In the genomic region with DNA sequence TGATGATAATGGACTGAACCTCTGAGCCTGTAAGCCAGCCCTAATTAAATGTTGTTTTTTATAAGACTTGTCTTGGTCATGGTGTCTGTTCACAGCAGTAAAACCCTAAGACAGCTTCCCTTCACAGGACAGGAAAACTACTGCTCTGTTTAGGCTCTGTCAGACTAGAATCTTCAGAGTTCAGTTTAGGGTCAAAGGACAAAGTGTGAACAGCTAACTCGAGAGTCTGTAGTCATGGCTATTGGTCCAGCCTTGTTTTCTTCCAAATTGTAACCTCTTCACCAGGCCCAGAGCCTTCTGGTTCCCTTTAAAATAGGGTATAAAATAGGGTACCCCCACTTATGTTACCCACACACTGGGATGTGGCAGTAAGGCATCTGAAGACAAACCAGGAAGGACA, we compare ENCODE assay signal across 23 mouse cellular contexts. TPM values are rescaled to one million over a fixed set of nuclear protein-coding genes. Genes with fewer than 3 reads are reported as not detected.
"Had no signal": no experiment of that assay in that cellular context is flagged by ENCODE, and none has a peak within 500 bp of the region (broad histone marks: within the 10 kb centered on the region; RNA-seq: fewer than 3 reads in every experiment).

No protein-coding gene starts in this region.

- H3K9me3 ChIP-seq: heart, embryonic 10.5 days; heart, embryonic 12.5 days; hindbrain, embryonic 10.5 days; hindbrain, embryonic 12.5 days; intestine, embryonic 15.5 days; kidney, embryonic 15.5 days; limb, embryonic 10.5 days; limb, embryonic 12.5 days; liver, embryonic 12.5 days had no signal

- ATAC-seq: hindbrain, embryonic 16.5 days; inflammation-experienced regulatory T-cells, adult 6 months; intestine, embryonic 15.5 days; intestine, postnatal 0 days; liver, embryonic 12.5 days had no signal

- H3K9ac ChIP-seq: heart, embryonic 12.5 days; hindbrain, embryonic 12.5 days; hindbrain, embryonic 14.5 days; intestine, embryonic 15.5 days; kidney, embryonic 15.5 days; limb, embryonic 12.5 days; liver, embryonic 12.5 days; liver, embryonic 14.5 days had no signal

- H3K27ac ChIP-seq: gastrocnemius, adult 2 months; heart, embryonic 10.5 days; hindbrain, embryonic 10.5 days; hindbrain, embryonic 12.5 days; hindbrain, embryonic 14.5 days; intestine, embryonic 15.5 days; kidney, embryonic 15.5 days; layer of hippocampus, adult 2 months; left cerebral cortex, adult 2 months; limb, embryonic 10.5 days; limb, embryonic 12.5 days; liver, embryonic 12.5 days; liver, embryonic 14.5 days had no signal

- H3K36me3 ChIP-seq: heart, embryonic 10.5 days; heart, embryonic 12.5 days; hindbrain, embryonic 10.5 days; hindbrain, embryonic 12.5 days; intestine, embryonic 15.5 days; kidney, embryonic 15.5 days; limb, embryonic 10.5 days; limb, embryonic 12.5 days; liver, embryonic 12.5 days had no signal

- H3K4me1 ChIP-seq: intestine, embryonic 15.5 days; kidney, embryonic 15.5 days; liver, embryonic 12.5 days had no signal

- H3K4me3 ChIP-seq: gastrocnemius, adult 2 months; heart, embryonic 10.5 days; heart, embryonic 12.5 days; hindbrain, embryonic 10.5 days; hindbrain, embryonic 12.5 days; intestine, embryonic 15.5 days; kidney, embryonic 15.5 days; layer of hippocampus, adult 2 months; left cerebral cortex, adult 2 months; limb, embryonic 10.5 days; limb, embryonic 12.5 days; liver, embryonic 12.5 days had no signal

- H3K27me3 ChIP-seq: intestine, embryonic 15.5 days had no signal

- DNase-seq: gastrocnemius, adult 2 months; gastrocnemius, postnatal 10 days; gastrocnemius, postnatal 25 days; heart, postnatal 10 days; heart, postnatal 4 days; kidney, postnatal 4 days had no signal

- H3K4me2 ChIP-seq: heart, embryonic 12.5 days; hindbrain, embryonic 12.5 days; hindbrain, embryonic 14.5 days; intestine, embryonic 15.5 days; kidney, embryonic 15.5 days; limb, embryonic 12.5 days; liver, embryonic 12.5 days had no signal

RNA-seq across cellular contexts. Expression of gene Adam11, which starts 13.4 kb away (rescaled TPM):
- total RNA-seq: granulocyte monocyte progenitor cell, adult 5-6 weeks had no signal
